Mouse (Mus musculus) retina, postnatal 1 day (tissue): ENCODE measurements around the gene Epb41l4b.
A peak's percentile ranks its signal among the peaks of the same experiment; 100 is the strongest.

Source experiments
- DNase-seq: peaks from one replicate; pipeline ENCODE4 v3.0.0-alpha.2; 2012

Gene Epb41l4b

DNA sequence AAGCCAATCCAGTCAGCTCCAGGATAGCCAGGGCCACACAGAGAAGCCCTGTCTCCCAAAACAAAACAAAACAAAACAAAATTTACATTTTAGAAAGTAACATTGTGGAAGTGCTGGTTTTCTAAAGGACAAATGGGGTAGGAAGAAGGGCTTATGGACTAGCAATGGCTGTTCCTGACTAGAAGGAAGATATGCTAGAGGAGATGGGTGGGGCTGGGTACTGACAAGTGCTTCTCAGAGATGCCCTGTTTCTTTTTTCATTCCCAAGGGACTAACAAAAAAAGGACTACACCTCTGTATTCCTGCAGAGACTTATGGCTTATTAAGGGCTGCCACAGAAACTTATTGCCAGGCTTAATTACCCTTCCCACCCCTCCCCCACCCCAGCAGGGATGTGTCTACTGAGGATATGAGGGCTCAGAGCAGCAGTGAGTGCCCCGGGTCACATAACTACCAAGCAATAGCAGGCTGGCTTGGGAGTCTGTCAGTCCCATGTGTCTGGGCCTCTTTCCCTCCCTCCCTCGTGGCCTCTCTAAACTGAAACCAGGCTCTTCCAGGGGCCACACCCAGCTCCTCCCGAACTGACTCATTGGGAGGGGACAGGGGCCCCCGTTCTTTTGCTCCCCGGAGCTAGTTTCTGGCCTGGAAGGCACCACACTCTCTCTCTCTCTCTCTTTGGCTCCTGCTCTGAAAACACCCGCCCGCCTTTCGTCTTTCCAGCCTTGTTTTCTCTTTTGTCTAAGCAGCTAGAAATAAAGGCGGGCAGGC lies 10.0 kb upstream of the Epb41l4b start:
- DNase-seq, result peak; percentile 60

DNA sequence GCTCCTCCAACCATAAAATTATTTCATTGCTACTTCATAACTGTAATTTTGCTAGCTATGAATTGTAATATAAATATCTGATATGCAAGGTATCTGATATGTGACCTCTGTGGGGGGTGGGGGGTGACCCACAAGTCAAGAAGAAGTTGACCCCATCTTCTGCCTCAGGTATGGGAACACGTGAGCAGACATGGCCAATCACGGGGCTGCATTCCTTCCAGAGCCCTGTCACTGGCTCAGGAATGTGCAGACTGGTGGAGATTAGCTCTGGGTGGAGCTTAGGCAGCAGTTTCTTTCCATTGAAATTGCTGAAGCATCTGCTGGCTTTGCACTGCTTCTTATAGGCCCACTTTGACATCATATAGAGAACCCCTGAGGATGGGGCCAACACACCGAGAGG lies 4.9 kb upstream of the Epb41l4b start:
- peak; percentile 25 for DNase-seq

DNA sequence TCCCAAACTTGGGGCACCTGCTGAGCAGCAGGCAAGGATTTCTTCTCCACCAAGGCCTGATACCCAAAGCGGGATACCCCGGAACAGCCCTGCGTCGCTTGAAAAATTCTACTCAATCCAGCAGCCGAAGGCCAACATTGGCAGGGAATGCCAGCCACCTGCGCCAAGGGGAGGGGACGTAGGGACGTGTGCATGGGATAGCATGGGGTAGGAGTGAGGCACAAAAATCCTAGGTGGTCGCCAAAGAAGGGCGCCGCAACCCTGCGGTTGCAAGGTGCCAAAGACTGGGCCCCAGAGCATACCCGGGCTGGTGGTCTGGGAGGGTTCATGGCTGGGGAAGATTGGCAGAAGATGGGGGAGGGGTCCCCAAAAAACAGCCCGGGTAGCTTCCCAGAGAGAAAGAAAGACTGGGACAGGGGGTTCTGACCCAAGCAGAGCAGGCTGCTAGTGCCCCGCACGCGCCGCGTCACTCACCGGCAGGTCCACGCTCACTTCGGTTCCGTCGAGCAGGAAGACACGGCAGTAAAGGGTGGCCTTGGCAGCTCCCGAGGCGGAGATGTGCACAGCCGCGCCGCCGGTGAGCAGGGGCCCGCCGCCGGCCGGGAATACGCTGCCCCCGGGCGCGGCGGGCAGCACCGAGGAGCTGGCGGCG lies 737 bp downstream of the Epb41l4b start:
- peak; percentile 60 for DNase-seq

DNA sequence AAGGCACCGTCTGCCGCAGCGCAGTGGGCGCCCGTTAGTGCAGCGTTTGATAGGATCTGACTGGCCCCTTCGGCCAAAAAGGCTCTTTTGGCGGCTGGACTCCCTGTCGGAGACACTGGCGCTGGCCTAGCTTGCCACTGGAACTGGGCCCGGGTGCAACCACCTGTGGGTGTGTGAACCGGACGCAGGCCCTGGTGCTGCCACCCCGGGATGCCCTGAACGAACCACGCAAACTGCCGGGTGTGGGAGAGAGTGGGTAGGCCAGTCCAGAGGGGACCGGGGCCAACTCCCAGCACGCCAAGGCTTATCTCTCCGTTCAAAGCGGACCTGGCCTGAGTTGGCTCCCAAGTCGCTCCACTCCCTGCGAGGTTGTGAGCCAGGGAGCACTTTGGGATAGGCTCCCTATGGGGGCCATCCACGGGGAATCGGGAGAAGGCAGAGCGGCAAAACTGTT lies 1.3 kb downstream of the Epb41l4b start:
- peak; percentile 65 for DNase-seq

DNA sequence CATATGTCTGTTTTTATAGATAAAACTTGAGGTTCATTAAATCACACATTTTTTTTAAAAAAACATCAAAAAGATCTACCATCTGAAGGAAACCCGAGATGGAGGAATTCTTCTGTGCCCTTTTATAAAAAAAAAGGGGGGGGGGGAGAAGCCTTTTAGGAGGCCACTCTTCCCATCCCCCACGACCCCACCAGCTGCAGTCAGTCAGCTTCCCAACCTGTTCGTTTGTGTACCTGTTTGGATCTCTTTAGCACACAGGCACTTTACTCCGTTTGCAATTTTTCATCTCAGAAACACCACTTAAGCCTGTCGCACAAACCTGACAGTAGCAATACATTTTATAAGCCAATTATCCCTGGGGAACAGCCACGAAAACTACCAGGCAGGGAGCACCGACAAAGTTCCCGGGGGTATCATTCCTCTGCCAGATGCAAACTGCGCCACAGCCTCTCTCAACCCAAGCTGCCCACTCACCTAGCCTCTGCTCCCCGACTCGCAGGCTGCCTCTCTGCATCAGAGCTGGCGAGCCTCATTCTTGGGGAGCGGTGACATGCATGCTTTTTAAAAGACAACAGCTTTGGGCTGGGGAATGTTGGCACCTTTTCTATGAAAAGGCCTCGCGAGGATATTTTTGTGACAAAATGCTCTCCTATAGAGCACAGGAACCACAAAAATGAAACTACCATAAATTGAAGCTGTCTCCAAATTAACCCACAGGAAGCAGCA lies 2.1 kb downstream of the Epb41l4b start:
- DNase-seq, result peak; percentile 36

DNA sequence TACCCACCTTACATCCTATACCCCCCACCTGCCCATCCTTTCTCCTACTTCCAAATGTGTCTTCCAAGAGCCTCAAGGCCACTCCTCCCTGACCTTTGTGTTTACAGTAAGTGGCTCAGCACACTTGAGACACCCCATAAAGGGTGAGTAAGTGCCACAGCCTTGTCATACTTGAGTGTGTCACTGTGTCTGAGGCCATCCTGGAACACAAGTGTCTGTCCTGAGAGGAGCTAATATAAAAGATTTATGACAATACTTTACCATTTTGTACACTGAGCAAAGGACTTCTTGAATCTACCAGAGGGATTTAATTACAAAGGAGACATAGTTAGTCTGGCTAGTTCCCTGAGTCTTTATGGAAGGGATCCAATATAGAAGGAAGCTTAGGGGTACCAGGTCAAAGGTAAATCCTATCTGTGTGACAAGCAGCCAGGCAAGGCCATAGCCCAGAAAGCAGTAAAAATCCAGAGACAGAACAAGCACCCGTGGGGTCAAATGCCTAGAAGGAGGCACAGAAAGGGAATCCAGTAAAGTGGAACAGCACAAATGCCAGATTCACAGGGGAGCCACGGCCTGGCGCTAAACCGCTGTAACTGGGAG lies 2.9 kb downstream of the Epb41l4b start:
- no peak for DNase-seq

DNA sequence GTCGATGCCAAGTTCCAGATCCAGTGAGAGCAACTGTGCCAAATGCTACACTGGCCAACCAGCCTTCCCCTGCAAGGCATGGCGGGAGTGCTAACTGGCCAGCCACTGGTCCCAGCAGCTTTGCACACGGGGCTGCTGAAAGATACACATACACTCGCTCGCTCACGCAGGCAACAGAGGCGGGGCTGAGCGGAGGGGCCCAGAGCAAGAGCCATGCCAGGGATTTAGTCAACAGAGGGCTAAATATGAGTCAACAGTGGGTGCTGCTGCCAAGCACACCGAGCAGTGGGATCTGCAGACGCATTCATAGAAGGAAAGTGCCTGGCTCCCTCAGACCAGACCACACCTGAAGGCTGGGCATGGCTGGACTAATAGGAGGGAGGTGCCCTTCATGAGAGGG lies 3.8 kb downstream of the Epb41l4b start:
- peak; percentile 40 for DNase-seq

DNA sequence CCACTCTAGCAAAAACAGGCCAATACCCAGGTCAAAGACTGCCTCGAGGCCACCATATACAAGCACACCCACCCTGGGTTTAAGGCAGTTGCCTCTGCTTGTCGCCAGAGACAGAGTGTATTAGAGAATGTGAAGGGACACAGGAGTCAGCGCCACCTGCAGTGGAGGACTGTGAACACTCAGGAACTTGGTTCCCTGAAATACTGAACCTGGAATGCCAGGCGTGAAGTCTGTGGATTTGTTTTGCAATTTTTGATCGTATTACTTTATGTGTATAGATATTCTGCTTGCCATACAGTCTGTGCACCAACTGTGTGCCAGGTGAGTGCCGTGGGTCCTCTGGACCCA lies 5.2 kb downstream of the Epb41l4b start:
- no peak for DNase-seq

DNA sequence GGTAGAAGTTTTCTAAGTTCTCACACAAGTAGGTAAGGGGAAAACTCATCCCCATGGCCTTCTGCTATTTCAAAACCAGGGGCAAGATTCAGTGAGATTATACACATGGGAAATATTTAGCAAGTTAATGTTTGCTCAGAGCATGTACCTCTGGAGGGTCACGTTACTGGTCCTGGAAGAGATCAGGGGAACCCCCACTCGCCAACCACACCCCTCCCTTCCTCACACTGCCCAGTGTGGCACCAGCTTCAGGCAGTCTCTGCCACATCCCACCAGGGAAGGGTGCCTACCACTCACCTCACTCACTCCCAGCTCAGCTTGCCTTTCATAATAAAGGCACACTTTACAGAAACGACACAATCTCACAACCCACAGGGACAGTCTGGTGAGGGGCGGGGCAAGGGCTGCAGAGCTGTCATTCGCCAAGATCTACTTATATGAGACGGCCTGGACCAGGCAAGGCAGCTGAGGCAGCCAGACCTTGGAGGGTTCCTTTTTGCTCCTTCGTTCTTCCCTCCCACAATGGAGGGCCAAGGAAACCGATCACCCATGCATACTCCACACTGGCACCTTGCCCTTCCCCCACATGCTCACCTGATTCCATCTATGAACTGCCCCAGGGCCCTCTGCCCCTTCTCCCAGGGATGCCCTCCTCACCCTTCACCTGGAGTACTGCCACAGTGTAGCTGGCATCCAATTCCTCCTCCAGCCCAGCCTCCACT lies 5.7 kb downstream of the Epb41l4b start:
- DNase-seq, result no peak

DNA sequence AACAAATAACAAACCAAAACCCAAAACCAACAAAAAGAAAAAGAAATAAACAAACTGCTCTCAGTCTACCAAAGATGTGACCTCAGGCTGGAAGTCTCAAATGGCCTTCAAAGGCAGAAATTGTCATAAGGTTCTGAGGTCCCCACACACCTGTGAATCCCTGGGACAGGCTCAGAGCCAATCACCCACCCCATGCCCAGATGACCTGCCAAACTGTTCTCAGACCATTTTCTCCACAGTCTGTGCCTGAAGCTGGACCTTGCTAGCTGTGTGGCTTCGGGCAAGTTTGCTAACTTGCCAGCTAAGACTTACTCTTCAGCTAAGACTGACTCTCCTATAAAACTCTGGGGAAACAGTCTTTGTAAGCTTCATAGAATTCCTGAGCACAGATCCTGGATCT lies 7.8 kb downstream of the Epb41l4b start:
- no peak for DNase-seq

DNA sequence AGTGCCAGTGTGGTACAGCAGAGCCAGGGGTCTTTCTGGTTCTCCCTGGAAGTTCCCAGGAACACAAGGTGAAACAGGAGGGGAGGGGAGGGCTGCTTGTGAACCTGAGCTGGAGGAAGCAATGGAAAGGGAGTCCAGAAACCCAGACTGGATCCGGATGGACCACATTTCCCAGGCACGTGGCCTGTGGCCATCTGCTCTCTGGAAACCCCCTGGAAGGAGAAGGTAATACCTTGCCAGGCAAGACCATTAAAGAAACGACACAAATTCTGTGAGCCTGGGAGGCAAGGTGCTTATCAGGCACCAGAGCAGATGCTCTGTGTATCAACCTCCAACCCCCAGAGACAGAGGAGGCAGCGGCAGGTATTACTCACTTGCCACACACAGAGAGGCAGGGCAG lies 8.7 kb downstream of the Epb41l4b start:
- DNase-seq, result no peak

DNA sequence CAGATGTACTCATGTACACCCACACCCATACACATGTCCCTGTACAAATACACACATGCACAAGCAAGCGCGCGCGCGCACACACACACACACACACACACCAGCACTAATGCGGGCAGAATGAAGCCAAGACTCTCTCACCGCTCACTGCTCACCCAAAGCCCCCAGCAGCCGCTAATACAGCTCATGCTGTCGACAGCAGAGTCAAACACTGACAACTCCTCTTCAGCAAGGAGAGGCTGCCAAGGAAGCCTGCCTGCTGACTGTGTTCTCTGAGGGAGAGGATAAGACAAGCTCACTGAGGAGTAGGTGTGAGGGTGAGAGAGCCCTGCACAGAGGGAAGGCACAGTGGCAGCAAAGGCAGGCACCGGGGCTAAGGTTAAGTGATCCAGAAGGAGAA lies 11.4 kb downstream of the Epb41l4b start:
- no peak for DNase-seq

DNA sequence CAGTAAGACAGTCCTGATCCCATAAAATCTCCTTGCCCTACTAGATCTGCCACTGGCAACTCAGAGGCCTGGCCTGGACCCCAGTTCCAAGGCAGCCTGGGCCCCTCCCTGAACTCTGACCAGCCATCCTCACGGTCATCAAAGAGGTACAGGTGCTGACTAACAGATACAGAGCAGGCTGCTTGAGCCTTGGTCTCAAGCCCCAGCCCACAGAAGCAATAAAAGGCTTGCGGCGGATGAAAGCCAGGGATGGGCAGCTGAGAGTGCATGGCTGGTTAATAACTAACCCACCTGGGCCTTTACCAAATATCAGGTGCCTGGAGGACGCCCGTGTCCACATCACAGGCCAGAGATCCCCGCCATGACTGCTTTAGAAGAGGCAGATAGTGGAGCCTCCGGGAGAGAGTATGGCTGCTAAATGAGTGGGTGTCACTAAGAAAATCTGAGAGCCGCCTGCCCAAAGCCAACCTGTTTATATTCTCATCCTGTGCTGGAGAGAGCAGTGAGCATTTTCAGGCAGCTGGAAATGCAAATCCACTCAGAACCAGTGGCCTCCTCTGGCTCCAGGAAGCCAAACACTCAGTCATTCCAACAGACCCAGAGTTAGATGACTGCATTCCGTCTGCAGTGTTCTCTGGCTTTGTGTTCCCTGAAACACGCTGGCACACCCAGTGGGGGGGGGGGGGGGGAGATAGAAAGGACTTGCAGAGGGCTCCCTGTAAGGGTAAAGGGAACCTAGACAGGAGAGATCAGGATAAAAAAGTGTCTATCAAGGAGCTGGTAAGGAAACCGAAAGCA lies 13.3 kb downstream of the Epb41l4b start:
- no peak for DNase-seq

DNA sequence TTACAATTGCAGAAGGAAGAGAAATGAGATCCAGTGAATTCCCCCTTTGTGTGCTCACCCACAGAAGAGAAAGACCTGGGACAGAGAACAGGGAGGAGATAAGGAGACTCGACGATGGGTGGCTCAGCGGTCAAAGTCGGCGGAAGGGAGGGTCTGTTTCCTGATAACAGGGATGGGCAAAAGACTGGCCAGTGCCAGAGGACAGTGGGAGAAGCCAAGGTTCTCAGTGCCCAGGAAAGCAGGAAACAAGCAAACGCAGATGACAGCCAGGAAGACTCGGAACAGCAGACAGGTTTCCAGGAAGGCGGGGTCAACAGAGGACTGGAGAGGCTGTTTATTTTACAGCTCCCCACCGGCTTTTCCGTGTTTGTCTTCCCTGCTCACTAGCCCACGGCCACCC lies 20.2 kb downstream of the Epb41l4b start:
- DNase-seq, result no peak

DNA sequence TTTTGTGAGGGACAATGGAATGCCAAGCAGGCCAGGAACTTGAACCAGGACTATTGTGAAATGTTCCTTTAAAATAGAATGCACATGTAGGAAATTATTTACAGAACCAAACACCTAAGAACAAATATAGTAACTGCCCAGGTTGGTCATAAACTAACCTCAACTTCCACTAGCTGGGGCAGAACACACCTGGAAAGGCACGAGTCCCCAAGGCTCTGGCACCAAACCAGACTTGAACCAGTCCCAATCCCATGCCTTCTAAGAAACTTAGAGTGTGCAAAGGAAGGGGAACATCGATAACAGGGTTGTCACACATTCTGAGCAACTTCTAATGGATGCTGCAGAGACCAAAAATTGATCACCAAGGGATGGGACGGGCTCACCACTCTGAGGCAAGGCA lies 21.1 kb downstream of the Epb41l4b start:
- DNase-seq, result no peak

DNA sequence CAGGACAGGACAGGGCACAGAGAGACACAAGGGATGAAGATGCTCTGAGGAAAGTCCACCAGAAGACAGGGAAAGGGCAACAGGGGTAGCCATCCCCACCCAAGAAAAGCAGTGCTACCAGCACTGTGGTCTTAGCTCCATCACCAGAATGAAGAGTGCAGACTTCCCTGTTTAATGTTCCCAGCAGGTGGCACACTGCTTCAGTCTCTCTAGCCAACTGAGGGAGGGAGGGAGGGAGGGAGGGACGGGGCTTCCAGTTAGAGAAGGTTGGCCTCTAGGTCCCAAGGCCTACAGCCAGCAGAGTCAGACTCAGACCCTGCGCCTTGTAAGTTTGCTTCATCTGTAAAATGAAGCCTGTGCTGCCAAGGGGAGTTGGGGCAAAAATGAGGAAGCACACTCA lies 22.7 kb downstream of the Epb41l4b start:
- peak; percentile 67 for DNase-seq

DNA sequence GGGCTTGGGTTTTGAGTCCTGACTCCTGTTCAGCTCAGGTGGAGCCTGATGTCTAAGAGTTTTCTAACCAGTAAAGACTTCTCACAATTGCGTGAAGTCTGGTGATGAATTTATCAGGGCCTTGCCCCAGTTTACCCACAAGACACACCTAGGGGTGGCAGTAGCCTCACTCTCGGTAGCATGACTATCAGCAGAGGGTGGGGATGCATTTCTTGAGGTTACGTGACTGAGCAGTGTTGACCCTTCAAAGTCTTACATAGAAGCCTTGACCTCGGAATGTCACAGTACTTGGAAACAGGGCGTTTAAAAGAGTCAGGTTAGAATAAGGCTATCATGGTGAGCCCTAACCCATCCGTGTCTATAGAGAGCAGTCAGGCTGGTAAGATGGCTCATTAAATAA lies 23.3 kb downstream of the Epb41l4b start:
- no peak for DNase-seq

DNA sequence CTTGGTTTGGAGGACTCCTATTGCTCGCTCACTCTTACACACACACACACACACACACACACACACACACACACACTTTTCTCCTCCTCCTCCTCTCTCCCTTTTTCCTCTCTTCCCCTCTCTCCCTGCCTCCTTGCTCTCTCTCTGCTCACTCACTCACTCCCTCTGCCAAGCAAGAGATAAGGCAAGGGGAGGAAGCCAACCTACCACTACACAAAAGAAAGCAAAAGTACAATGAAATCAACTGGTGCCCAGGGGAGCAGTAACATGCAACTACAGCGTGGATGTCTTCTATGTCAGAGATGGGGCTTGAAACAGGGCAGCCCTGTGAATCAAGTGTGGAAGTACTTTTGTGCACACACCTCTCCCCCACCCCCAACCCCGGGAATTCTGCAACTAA lies 24.4 kb downstream of the Epb41l4b start:
- DNase-seq, result no peak

DNA sequence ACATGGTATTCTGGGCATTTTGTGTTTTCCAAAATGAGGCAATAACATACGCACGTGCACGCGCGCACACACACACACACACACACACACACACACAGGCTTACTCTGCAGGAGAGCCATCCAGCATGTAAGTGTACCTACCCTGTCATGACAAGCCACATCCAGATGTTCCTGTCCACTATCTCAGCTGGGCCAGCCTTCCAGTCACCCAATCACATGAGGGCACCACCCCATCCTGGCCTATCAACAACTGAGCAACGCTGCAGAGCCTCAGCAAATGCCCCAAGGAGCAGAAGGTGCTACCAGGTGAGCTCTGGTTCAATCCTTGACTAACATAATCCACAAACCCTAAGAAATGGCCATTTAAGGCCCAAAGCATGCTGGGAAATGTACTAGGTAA lies 27.0 kb downstream of the Epb41l4b start:
- no peak for DNase-seq

DNA sequence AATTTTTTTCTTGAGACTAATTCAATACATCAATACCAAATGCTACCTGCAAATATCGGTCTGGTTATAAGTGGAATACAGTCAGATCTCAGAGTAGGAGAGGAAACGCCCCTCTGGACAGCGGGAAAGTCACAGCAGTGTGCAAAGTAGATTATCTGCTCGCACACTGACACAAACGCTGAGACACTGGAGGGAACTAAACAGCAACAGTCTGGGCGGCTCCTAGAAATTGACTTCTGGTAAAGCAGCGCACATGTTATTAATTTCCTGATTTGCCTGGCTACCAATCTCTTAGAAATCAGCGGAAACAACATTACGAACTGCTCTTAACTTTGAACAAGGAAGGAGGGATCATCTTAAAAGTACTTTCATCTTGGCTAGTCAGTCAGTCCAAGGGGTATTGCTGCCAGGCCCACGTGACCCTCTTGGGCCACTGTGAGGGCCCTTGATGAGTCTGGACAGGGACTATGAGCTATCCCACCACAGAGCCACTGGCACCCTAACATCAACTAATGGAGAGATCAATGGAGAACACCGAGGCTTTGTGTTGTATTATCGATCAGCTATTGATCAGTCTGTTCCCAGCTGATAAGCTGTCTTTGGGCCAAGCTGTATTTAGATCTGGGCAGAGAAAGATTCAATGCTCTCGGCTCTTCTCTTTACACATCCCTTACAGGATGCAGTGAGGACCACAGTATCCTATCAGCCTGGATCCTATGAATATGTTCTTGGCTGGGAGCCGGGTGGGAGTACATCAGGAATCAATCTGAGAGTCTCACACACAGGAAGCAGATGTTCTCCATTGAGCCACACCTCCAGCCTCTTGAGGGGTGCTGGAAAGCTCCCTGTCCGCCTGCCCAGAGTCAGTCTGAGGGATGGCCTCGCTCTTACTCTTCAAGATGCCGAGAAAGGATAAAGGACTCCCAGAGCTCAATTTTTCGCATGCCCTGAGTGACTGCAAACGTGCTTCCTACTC lies 28.3 kb downstream of the Epb41l4b start:
- DNase-seq, result no peak
